Mouse (Mus musculus) spleen, postnatal 10 days (tissue): ENCODE data around the gene Ttc24.

Source experiments
- DNase-seq, 2 experiments: peaks; one replicate each; pipeline ENCODE4 v3.0.0; 2021 to 2022; ENCODE audit warnings: low spot score in 2 of 2

Ttc24 gene

GRCm38 (mm10) chr3:88078204-88078603 lies at the start of gene Ttc24:
TSS of gene Ttc24 (minus strand) at chr3:88078304.
- DNase-seq = no peak

- DNase-seq = no peak
Measured at GRCm38 (mm10) chr3:88127636-88128035, 49.5 kb upstream of the Ttc24 start.

- DNase-seq = no peak
Measured at GRCm38 (mm10) chr3:88126181-88126580, 48.1 kb upstream of the Ttc24 start.

GRCm38 (mm10) chr3:88125195-88125594 lies 47.1 kb upstream of the Ttc24 start:
- no peak for DNase-seq

- DNase-seq = no peak
Measured at GRCm38 (mm10) chr3:88121164-88122131, 43.3 kb upstream of the Ttc24 start.

GRCm38 (mm10) chr3:88120117-88120651 lies 42.1 kb upstream of the Ttc24 start:
- no peak for DNase-seq

GRCm38 (mm10) chr3:88114396-88114795 lies 36.3 kb upstream of the Ttc24 start:
- DNase-seq = no peak

- no peak for DNase-seq
Measured at GRCm38 (mm10) chr3:88109126-88109525, 31.0 kb upstream of the Ttc24 start.

GRCm38 (mm10) chr3:88106126-88106525 lies 28.0 kb upstream of the Ttc24 start:
- no peak for DNase-seq

GRCm38 (mm10) chr3:88102611-88103010 lies 24.5 kb upstream of the Ttc24 start:
- DNase-seq = no peak

- DNase-seq = no peak
Measured at GRCm38 (mm10) chr3:88102196-88102595, 24.1 kb upstream of the Ttc24 start.

- DNase-seq = no peak
Measured at GRCm38 (mm10) chr3:88101736-88102135, 23.6 kb upstream of the Ttc24 start.

- no peak for DNase-seq
Measured at GRCm38 (mm10) chr3:88100251-88100650, 22.1 kb upstream of the Ttc24 start.

GRCm38 (mm10) chr3:88097666-88098065 lies 19.6 kb upstream of the Ttc24 start:
- no peak for DNase-seq

GRCm38 (mm10) chr3:88094126-88094525 lies 16.0 kb upstream of the Ttc24 start:
- DNase-seq = no peak

GRCm38 (mm10) chr3:88090616-88091015 lies 12.5 kb upstream of the Ttc24 start:
- no peak for DNase-seq

- no peak for DNase-seq
Measured at GRCm38 (mm10) chr3:88090106-88090505, 12.0 kb upstream of the Ttc24 start.

- peak in 1 of 2 experiments; percentile 52 for DNase-seq
Measured at GRCm38 (mm10) chr3:88087688-88088087, 9.6 kb upstream of the Ttc24 start.

GRCm38 (mm10) chr3:88085459-88085858 lies 7.4 kb upstream of the Ttc24 start:
- DNase-seq = no peak

GRCm38 (mm10) chr3:88084001-88084400 lies 5.9 kb upstream of the Ttc24 start:
- no peak for DNase-seq

GRCm38 (mm10) chr3:88082663-88083062 lies 4.6 kb upstream of the Ttc24 start:
- DNase-seq = peak in 1 of 2 experiments; percentile 48

GRCm38 (mm10) chr3:88082224-88082618 lies 4.1 kb upstream of the Ttc24 start:
- DNase-seq = peak in 1 of 2 experiments; percentile 30
